ENCODE assay signal across 10 mouse cellular contexts in genomic region chr17:36178938-36179337, GRCm38 (mm10). TPM values are rescaled to one million over a fixed set of nuclear protein-coding genes. Genes with fewer than 3 reads are reported as not detected.
A peak's percentile ranks its signal among the peaks of the same experiment; 100 is the strongest.
DNase-seq lines count a peak whose midpoint lies in the region; ATAC-seq lines count a peak whose summit lies in the region.
"Not testable (repeated sequence)": the region's sequence is repeated elsewhere in the genome, so short reads cannot be mapped to it uniquely, and the experiment has no call there.
"Had no signal": no experiment of that assay in that cellular context is flagged by ENCODE, and none has a peak within 500 bp of the region (broad histone marks: within the 10 kb centered on the region; RNA-seq: fewer than 3 reads in every experiment).

No protein-coding gene starts in this region.

- not testable (repeated sequence) for H3K9me3 ChIP-seq in forebrain, embryonic 11.5 days (ENCODE audit: control insufficient read depth, low read length); heart, embryonic 15.5 days (replicated peaks); intestine, embryonic 15.5 days

- H3K36me3 ChIP-seq in forebrain, embryonic 11.5 days (ENCODE audit: control insufficient read depth, insufficient read depth, low read length); heart, embryonic 15.5 days; intestine, embryonic 15.5 days: not testable (repeated sequence)

- H3K27me3 ChIP-seq in forebrain, embryonic 11.5 days (ENCODE audit: control insufficient read depth, insufficient read depth, low read length); intestine, embryonic 15.5 days (replicated peaks): not testable (repeated sequence)
- H3K27me3 ChIP-seq in heart, embryonic 15.5 days: peaks cover 41% of the 10 kb centered on the region

- H3K9ac ChIP-seq in forebrain, embryonic 11.5 days (ENCODE audit: low read length): peak overlapping the region; percentile 23; the same call in 1 of the 2 replicates
- H3K9ac ChIP-seq in heart, embryonic 15.5 days: peak overlapping the region; percentile 48
- 0 out of 2 replicates have a peak overlapping the region, but pooled peaks have one; percentile 30 for H3K9ac ChIP-seq in intestine, embryonic 15.5 days

- peak; percentile 55; the same call in 1 of the 2 replicates for ATAC-seq in forebrain, embryonic 11.5 days (replicated peaks; ENCODE audit: low FRiP score)
- ATAC-seq in heart, embryonic 15.5 days (replicated peaks; ENCODE audit: insufficient number of reproducible peaks, insufficient read depth, low FRiP score, low read depth): not testable (repeated sequence)
- ATAC-seq in intestine, embryonic 15.5 days: peak; percentile 86
- ATAC-seq in megakaryocyte-erythroid progenitor cell, adult 5-6 weeks (replicated peaks; ENCODE audit: low FRiP score, low TSS enrichment, poor library complexity, severe bottlenecking): 0 out of 2 replicates have a peak, but pooled peaks have one; percentile 44

- peak; percentile 30 for DNase-seq in adrenal gland, postnatal 14 days
- DNase-seq in forebrain, embryonic 11.5 days (ENCODE audit: low spot score): peak; percentile 64
- peak; percentile 14 for DNase-seq in liver
- DNase-seq in retina, embryonic 14.5 days (ENCODE audit: low spot score): peak; percentile 26
- peak; percentile 80 for DNase-seq in thymus, postnatal 4 days

- H3K4me3 ChIP-seq in forebrain, embryonic 11.5 days (ENCODE audit: low read depth, low read length): peak overlapping the region; percentile 27
- peak overlapping the region; percentile 48 for H3K4me3 ChIP-seq in heart, embryonic 15.5 days
- H3K4me3 ChIP-seq in intestine, embryonic 15.5 days (replicated peaks): peak overlapping the region; percentile 39

- H3K4me1 ChIP-seq in forebrain, embryonic 11.5 days (replicated peaks; ENCODE audit: control insufficient read depth, insufficient read depth, low read length); heart, embryonic 15.5 days (replicated peaks); intestine, embryonic 15.5 days (replicated peaks): not testable (repeated sequence)

- peak overlapping the region; percentile 49 for H3K4me2 ChIP-seq in forebrain, embryonic 11.5 days (ENCODE audit: low read depth, low read length, severe bottlenecking)
- peak overlapping the region; percentile 75 for H3K4me2 ChIP-seq in heart, embryonic 15.5 days
- H3K4me2 ChIP-seq in intestine, embryonic 15.5 days (replicated peaks): peak overlapping the region; percentile 76

- WGBS in forebrain, embryonic 11.5 days: 0% methylated on average over 36 of the region's 40 CpGs
- WGBS in heart, embryonic 15.5 days: under 1% methylated on average over 40 of the region's 40 CpGs
- WGBS in intestine, embryonic 15.5 days: under 1% methylated on average over 40 of the region's 40 CpGs

- H3K27ac ChIP-seq in forebrain, embryonic 11.5 days (ENCODE audit: low read depth, low read length); heart, embryonic 15.5 days; intestine, embryonic 15.5 days: not testable (repeated sequence)

RNA-seq across cellular contexts. Expression of gene Gm8909, which starts 10.6 kb away (rescaled TPM):
- not detected in 2 replicates for total RNA-seq in adrenal gland, postnatal 14 days (2021)
- not detected in 2 replicates for polyA plus RNA-seq in forebrain, embryonic 11.5 days (2014; fragmentation: Nextera tagmentation; extraction: Ambion mirVana)
- polyA plus RNA-seq in heart, embryonic 15.5 days (2015; fragmentation: Nextera tagmentation; extraction: Ambion mirVana): 0.84 and 1.8 TPM in 2 replicates
- 1.2 and 2.2 TPM in 2 replicates for polyA plus RNA-seq in intestine, embryonic 15.5 days (2015; fragmentation: Nextera tagmentation; extraction: Ambion mirVana)
- total RNA-seq in megakaryocyte-erythroid progenitor cell, adult 5-6 weeks (2014; fragmentation: Nextera tagmentation): not detected in 2 replicates
- total RNA-seq in megakaryocyte-erythroid progenitor cell, adult 5-6 weeks (2017): not detected in 2 replicates
- total RNA-seq: gastrocnemius, postnatal 25 days; layer of hippocampus, adult 8-10 months had no signal

RNA-seq across cellular contexts. Expression of gene H2-T3, which starts 11.1 kb away (rescaled TPM):
- 0.44 TPM in 1 of 2 replicates, not detected in the other for total RNA-seq in adrenal gland, postnatal 14 days (2021)
- not detected in 2 replicates for polyA plus RNA-seq in forebrain, embryonic 11.5 days (2014; fragmentation: Nextera tagmentation; extraction: Ambion mirVana)
- 0.36 TPM in 1 of 2 replicates, not detected in the other for polyA plus RNA-seq in heart, embryonic 15.5 days (2015; fragmentation: Nextera tagmentation; extraction: Ambion mirVana)
- polyA plus RNA-seq in intestine, embryonic 15.5 days (2015; fragmentation: Nextera tagmentation; extraction: Ambion mirVana): 24.3 and 30.1 TPM in 2 replicates
- total RNA-seq in megakaryocyte-erythroid progenitor cell, adult 5-6 weeks (2014; fragmentation: Nextera tagmentation): not detected in 2 replicates
- not detected in 2 replicates for total RNA-seq in megakaryocyte-erythroid progenitor cell, adult 5-6 weeks (2017)
- total RNA-seq: gastrocnemius, postnatal 25 days; layer of hippocampus, adult 8-10 months had no signal

RNA-seq across cellular contexts. Expression of gene Gm7030, which starts 49.7 kb away (rescaled TPM):
- total RNA-seq in adrenal gland, postnatal 14 days (2021): not detected in 2 replicates
- not detected in 2 replicates for polyA plus RNA-seq in forebrain, embryonic 11.5 days (2014; fragmentation: Nextera tagmentation; extraction: Ambion mirVana)
- polyA plus RNA-seq in heart, embryonic 15.5 days (2015; fragmentation: Nextera tagmentation; extraction: Ambion mirVana): not detected in 2 replicates
- polyA plus RNA-seq in intestine, embryonic 15.5 days (2015; fragmentation: Nextera tagmentation; extraction: Ambion mirVana): 1.4 and 1.5 TPM in 2 replicates
- not detected in 2 replicates for total RNA-seq in megakaryocyte-erythroid progenitor cell, adult 5-6 weeks (2014; fragmentation: Nextera tagmentation)
- total RNA-seq in megakaryocyte-erythroid progenitor cell, adult 5-6 weeks (2017): not detected in 2 replicates
- total RNA-seq: gastrocnemius, postnatal 25 days had no signal

RNA-seq across cellular contexts. Expression of gene Gm19684, which starts 57.5 kb away (rescaled TPM):
- 0.26 and 0.34 TPM in 2 replicates for total RNA-seq in adrenal gland, postnatal 14 days (2021)
- polyA plus RNA-seq in forebrain, embryonic 11.5 days (2014; fragmentation: Nextera tagmentation; extraction: Ambion mirVana): not detected in 2 replicates
- not detected in 2 replicates for polyA plus RNA-seq in heart, embryonic 15.5 days (2015; fragmentation: Nextera tagmentation; extraction: Ambion mirVana)
- 0.11 TPM in 2 replicates for polyA plus RNA-seq in intestine, embryonic 15.5 days (2015; fragmentation: Nextera tagmentation; extraction: Ambion mirVana)
- total RNA-seq in megakaryocyte-erythroid progenitor cell, adult 5-6 weeks (2014; fragmentation: Nextera tagmentation): 0.22 and 1.5 TPM in 2 replicates
- total RNA-seq in megakaryocyte-erythroid progenitor cell, adult 5-6 weeks (2017): 0.38 TPM in 1 of 2 replicates, not detected in the other
- total RNA-seq: gastrocnemius, postnatal 25 days had no signal

Comparison
In these comparisons a context has a peak if more than half of its experiments do, and no peak if none do; other contexts are left out.
1. DNase-seq: peak in every context shown above with its lines; median percentile 80 in thymus, postnatal 4 days; 64 in forebrain, embryonic 11.5 days; 30 in adrenal gland, postnatal 14 days; 26 in retina, embryonic 14.5 days; 14 in liver.
2. RNA of gene H2-T3, which starts 11.1 kb away (polyA plus RNA-seq): 24.3 to 30.1 TPM in intestine, embryonic 15.5 days; not detected in forebrain, embryonic 11.5 days and 0.36 TPM in heart, embryonic 15.5 days; every median in the first group is over 10 times any median in the second.
3. Peak in every context shown above with its lines, with median percentiles within 50 percentile points of each other: H3K4me2 ChIP-seq, H3K4me3 ChIP-seq and H3K9ac ChIP-seq.